Comparison of ENCODE assay signal across 25 mouse cellular contexts in genomic region chr8:9860539-9861203, GRCm38 (mm10). TPM values are rescaled to one million over a fixed set of nuclear protein-coding genes. Genes with fewer than 3 reads are reported as not detected.
"Had no signal": no experiment of that assay in that cellular context is flagged by ENCODE, and none has a peak within 500 bp of the region (broad histone marks: within the 10 kb centered on the region; RNA-seq: fewer than 3 reads in every experiment).

No protein-coding gene starts in this region.

- H3K27ac ChIP-seq: layer of hippocampus, adult 2 months; limb, embryonic 10.5 days; liver, embryonic 15.5 days; midbrain, embryonic 10.5 days; midbrain, embryonic 15.5 days; neural tube, embryonic 13.5 days had no signal

- H3K4me1 ChIP-seq: limb, embryonic 10.5 days; liver, embryonic 15.5 days; neural tube, embryonic 13.5 days had no signal

- H3K36me3 ChIP-seq: limb, embryonic 10.5 days; liver, embryonic 15.5 days; midbrain, embryonic 10.5 days; midbrain, embryonic 15.5 days; neural tube, embryonic 13.5 days had no signal

- H3K4me2 ChIP-seq: liver, embryonic 11.5 days; liver, embryonic 15.5 days; midbrain, embryonic 15.5 days; neural tube, embryonic 13.5 days had no signal

- ATAC-seq: lung, postnatal 0 days; midbrain, embryonic 15.5 days had no signal

- H3K4me3 ChIP-seq: layer of hippocampus, adult 2 months; limb, embryonic 10.5 days; liver, embryonic 15.5 days; midbrain, embryonic 10.5 days; midbrain, embryonic 15.5 days; neural tube, embryonic 13.5 days had no signal

- DNase-seq: kidney, postnatal 10 days; kidney, postnatal 4 days; lung, adult 2 months; lung, postnatal 4 days; right cerebral cortex, postnatal 4 days; spleen, adult 18-20 months; thymus, adult 2 months; thymus, postnatal 25 days had no signal

- H3K9me3 ChIP-seq: limb, embryonic 10.5 days; liver, embryonic 15.5 days; midbrain, embryonic 10.5 days; midbrain, embryonic 15.5 days; neural tube, embryonic 13.5 days had no signal

- H3K9ac ChIP-seq: liver, embryonic 15.5 days; midbrain, embryonic 15.5 days; neural tube, embryonic 13.5 days had no signal

- H3K27me3 ChIP-seq: liver, embryonic 15.5 days; midbrain, embryonic 15.5 days; neural tube, embryonic 13.5 days had no signal

RNA-seq across cellular contexts. Expression of gene Gm10217, which starts 3.4 kb away (rescaled TPM):
- total RNA-seq: layer of hippocampus, adult 2 months; layer of hippocampus, postnatal 10 days; left cerebral cortex, adult 18-20 months; left cerebral cortex, postnatal 10 days; megakaryocyte, adult 5-6 weeks had no signal
- polyA plus RNA-seq: kidney, embryonic 14.5 days; limb, embryonic 10.5 days; limb, embryonic 14.5 days; liver, embryonic 11.5 days; liver, embryonic 15.5 days; lung, adult 2 months; lung, postnatal 0 days; midbrain, embryonic 10.5 days; midbrain, embryonic 15.5 days; neural tube, embryonic 13.5 days; stomach, embryonic 14.5 days; testis, adult 2 months; thymus, adult 2 months; urinary bladder, adult 2 months had no signal
